ENCODE assay signal across 8 mouse cellular contexts in genomic region chr10:103368296-103369080, GRCm38 (mm10). TPM values are rescaled to one million over a fixed set of nuclear protein-coding genes. Genes with fewer than 3 reads are reported as not detected.
A peak's percentile ranks its signal among the peaks of the same experiment; 100 is the strongest.
DNase-seq lines count a peak whose midpoint lies in the region; ATAC-seq and TF ChIP-seq lines count a peak whose summit lies in the region.

No protein-coding gene starts in this region.

- no peaks in the 10 kb centered on the region for H3K9me3 ChIP-seq in embryonic facial prominence, embryonic 13.5 days
- H3K9me3 ChIP-seq in hindbrain, embryonic 11.5 days (ENCODE audit: control insufficient read depth, low read length), result no peaks in the 10 kb centered on the region
- no peaks in the 10 kb centered on the region for H3K9me3 ChIP-seq in midbrain, embryonic 10.5 days (replicated peaks)

- under 1% methylated on average over 37 of the region's 37 CpGs for WGBS in embryonic facial prominence, embryonic 13.5 days
- WGBS in hindbrain, embryonic 11.5 days, result under 1% methylated on average over 37 of the region's 37 CpGs
- WGBS in midbrain, embryonic 10.5 days, result under 1% methylated on average over 37 of the region's 37 CpGs
- WGBS in small intestine, adult 2 months, result 3% methylated on average over 37 of the region's 37 CpGs

- peak overlapping the region; percentile 65 for H3K9ac ChIP-seq in embryonic facial prominence, embryonic 13.5 days
- peak overlapping the region; percentile 58 for H3K9ac ChIP-seq in hindbrain, embryonic 11.5 days (ENCODE audit: low read depth, low read length)

- H3K27ac ChIP-seq in bone marrow macrophage, adult 2 months (ENCODE audit: insufficient read depth, low read depth, low read length), result no peak overlapping the region
- H3K27ac ChIP-seq in embryonic facial prominence, embryonic 13.5 days, result no peak overlapping the region
- no peak overlapping the region for H3K27ac ChIP-seq in hindbrain, embryonic 11.5 days (ENCODE audit: low read depth, low read length)
- H3K27ac ChIP-seq in midbrain, embryonic 10.5 days (replicated peaks), result peak overlapping the region; percentile 81
- no peak overlapping the region for H3K27ac ChIP-seq in small intestine, adult 2 months (ENCODE audit: insufficient read depth, low read depth, low read length)

- H3K4me3 ChIP-seq in bone marrow macrophage, adult 2 months (ENCODE audit: insufficient read depth, low read length), result peak overlapping the region; percentile 56
- H3K4me3 ChIP-seq in embryonic facial prominence, embryonic 13.5 days, result peak overlapping the region; percentile 56
- peak overlapping the region; percentile 59 for H3K4me3 ChIP-seq in hindbrain, embryonic 11.5 days (ENCODE audit: low read depth, low read length)
- H3K4me3 ChIP-seq in midbrain, embryonic 10.5 days, result peak overlapping the region; percentile 60
- peak overlapping the region; percentile 55 for H3K4me3 ChIP-seq in small intestine, adult 2 months (ENCODE audit: low read depth, low read length)

- H3K4me2 ChIP-seq in embryonic facial prominence, embryonic 13.5 days, result peak overlapping the region; percentile 99
- peak overlapping the region; percentile 97 for H3K4me2 ChIP-seq in hindbrain, embryonic 11.5 days (replicated peaks; ENCODE audit: low read depth, low read length)

- H3K36me3 ChIP-seq in embryonic facial prominence, embryonic 13.5 days, result no peaks in the 10 kb centered on the region
- no peaks in the 10 kb centered on the region for H3K36me3 ChIP-seq in hindbrain, embryonic 11.5 days (ENCODE audit: control insufficient read depth, insufficient read depth, low read length)
- H3K36me3 ChIP-seq in midbrain, embryonic 10.5 days, result no peaks in the 10 kb centered on the region
- H3K36me3 ChIP-seq in small intestine, adult 2 months (ENCODE audit: control insufficient read depth, insufficient read depth, low read length), result no peaks in the 10 kb centered on the region

- ATAC-seq in embryonic facial prominence, embryonic 13.5 days (ENCODE audit: insufficient number of reproducible peaks, insufficient read depth, low FRiP score, low TSS enrichment, low read depth), result peak; percentile 4; the same call in 1 of the 2 replicates
- peak; percentile 75 for ATAC-seq in hindbrain, embryonic 11.5 days (ENCODE audit: low FRiP score)

- TF ChIP-seq POLR2A in bone marrow macrophage, adult 2 months (IDR thresholded peaks at IDR 0.05; ENCODE audit: borderline replicate concordance, low read depth, low read length), result no peak
- no peak for TF ChIP-seq POLR2A in small intestine, adult 2 months (IDR thresholded peaks at IDR 0.05; ENCODE audit: low read depth, low read length)

- H3K4me1 ChIP-seq in bone marrow macrophage, adult 2 months (ENCODE audit: control insufficient read depth, insufficient read depth, low read length), result 0 out of 2 replicates have a peak, but pooled peaks cover 2% of the 10 kb centered on the region
- peaks cover 5% of the 10 kb centered on the region for H3K4me1 ChIP-seq in embryonic facial prominence, embryonic 13.5 days
- no peaks in the 10 kb centered on the region for H3K4me1 ChIP-seq in hindbrain, embryonic 11.5 days (replicated peaks; ENCODE audit: control insufficient read depth, insufficient read depth, low read length)
- H3K4me1 ChIP-seq in midbrain, embryonic 10.5 days, result peaks cover 18% of the 10 kb centered on the region
- H3K4me1 ChIP-seq in small intestine, adult 2 months (ENCODE audit: control insufficient read depth, insufficient read depth, insufficient read length, low read length), result peaks cover 5% of the 10 kb centered on the region; the same call in 1 of the 2 replicates

- TF ChIP-seq CTCF in bone marrow macrophage, adult 2 months (IDR thresholded peaks at IDR 0.05; ENCODE audit: low read depth, low read length), result no peak
- TF ChIP-seq CTCF in small intestine, adult 2 months (IDR thresholded peaks at IDR 0.05; ENCODE audit: extremely low read depth, insufficient read length, insufficient replicate concordance, low read depth, low read length), result no peak

- DNase-seq in NIH3T3 (ENCODE audit: low read depth), result peak; percentile 60
- DNase-seq in hindbrain, embryonic 11.5 days (ENCODE audit: low spot score), result no peak
- peak; percentile 34 for DNase-seq in layer of hippocampus, adult 9-11 months
- peak; percentile 56 for DNase-seq in midbrain, embryonic 10.5 days (ENCODE audit: low spot score)
- no peak for DNase-seq in urinary bladder, adult 2 months (ENCODE audit: low spot score)

- peaks cover 14% of the 10 kb centered on the region; the same call in 1 of the 2 replicates for H3K27me3 ChIP-seq in embryonic facial prominence, embryonic 13.5 days
- H3K27me3 ChIP-seq in hindbrain, embryonic 11.5 days (ENCODE audit: control insufficient read depth, insufficient read depth, low read length), result no peaks in the 10 kb centered on the region; the same call in 1 of the 2 replicates
- H3K27me3 ChIP-seq in midbrain, embryonic 10.5 days (ENCODE audit: low read depth, poor library complexity, severe bottlenecking), result peaks cover 14% of the 10 kb centered on the region; the same call in 1 of the 2 replicates
- peaks cover 8% of the 10 kb centered on the region; the same call in 1 of the 2 replicates for H3K27me3 ChIP-seq in small intestine, adult 2 months (ENCODE audit: control insufficient read depth, insufficient read depth, low read length)

RNA-seq across cellular contexts. Expression of gene Slc6a15, which starts 0.9 kb away (rescaled TPM):
- polyA plus RNA-seq in bone marrow macrophage, adult 2 months (2012; ENCODE audit: insufficient read depth, insufficient read length, missing spikeins), result not detected in 2 replicates
- polyA plus RNA-seq in embryonic facial prominence, embryonic 13.5 days (2015; fragmentation: Nextera tagmentation; extraction: Ambion mirVana), result 3.7 and 5.9 TPM in 2 replicates
- polyA plus RNA-seq in hindbrain, embryonic 11.5 days (2014; fragmentation: Nextera tagmentation; extraction: Ambion mirVana), result 21.5 and 21.9 TPM in 2 replicates
- polyA plus RNA-seq in midbrain, embryonic 10.5 days (2016; fragmentation: Nextera tagmentation; extraction: Ambion mirVana), result 7.2 and 8.3 TPM in 2 replicates
- polyA plus RNA-seq in small intestine, adult 2 months (2012; rRNA removed), result 0.09 and 0.18 TPM in 2 replicates
- polyA plus RNA-seq in urinary bladder, adult 2 months (2012; rRNA removed), result 1.4 and 1.5 TPM in 2 replicates

Comparison
In these comparisons a context has a peak if more than half of its experiments do, and no peak if none do; other contexts are left out.
1. DNase-seq: peak in NIH3T3 (single experiment), layer of hippocampus, adult 9-11 months (single experiment) and midbrain, embryonic 10.5 days (single experiment); none in hindbrain, embryonic 11.5 days (single experiment) and urinary bladder, adult 2 months (single experiment).
2. Peak in every context shown above with its lines, with median percentiles within 50 percentile points of each other: H3K4me3 ChIP-seq.